Mouse (Mus musculus) CH12.LX (cell line): Measurements from ENCODE around the gene Ndufs2. TPM values are rescaled to one million over a fixed set of nuclear protein-coding genes. Genes with fewer than 3 reads are reported as not detected.

Experiments
- DNase-seq: peaks from one replicate; pipeline ENCODE4 v3.0.0-alpha.2; 2013; ENCODE audit errors: extremely low read depth
- H3K27ac ChIP-seq: 2 replicates; pipeline ENCODE4 v1.5.1; 2012; ENCODE audit warnings: low read depth, mild to moderate bottlenecking, control low read depth, moderate library complexity; ENCODE audit not compliant: insufficient read depth
- H3K27me3 ChIP-seq: replicated peaks from 2 replicates; pipeline ENCODE3; 2012; ENCODE audit warnings: inconsistent platforms
- H3K36me3 ChIP-seq, 2 experiments: replicated peaks in 1 of 2; 2 replicates each; pipeline versions ENCODE3 to v1.6.1; 2012; ENCODE audit warnings: inconsistent platforms in 1 of 2, low read length in 1 of 2, mild to moderate bottlenecking in 1 of 2, mixed read lengths in 1 of 2, moderate library complexity in 1 of 2; ENCODE audit not compliant: control insufficient read depth in 1 of 2, insufficient read depth in 1 of 2
- H3K4me1 ChIP-seq, 2 experiments: 2 replicates each; pipeline ENCODE4 v1.6.1; 2012; ENCODE audit warnings: inconsistent platforms in 1 of 2, moderate library complexity in 1 of 2; ENCODE audit not compliant: insufficient read depth in 2 of 2, control insufficient read depth in 1 of 2
- H3K4me2 ChIP-seq: 2 replicates; pipeline ENCODE4 v1.6.1; 2012; ENCODE audit warnings: low read depth, mild to moderate bottlenecking, control low read depth; ENCODE audit not compliant: poor library complexity, insufficient read depth, severe bottlenecking
- H3K4me3 ChIP-seq, 3 experiments: fragments of 150-350 bp in 1 of 3; sonication (generic) in 1 of 3; replicated peaks in 1 of 3; 2 replicates each; pipeline versions ENCODE3 to v1.5.1; 2011 to 2012; ENCODE audit warnings: low read depth in 2 of 3, low read length in 2 of 3, mild to moderate bottlenecking in 2 of 3, moderate library complexity in 2 of 3, control low read depth in 1 of 3, improper control_type of control experiment in 1 of 3, inconsistent platforms in 1 of 3, mixed read lengths in 1 of 3; ENCODE audit not compliant: poor library complexity in 1 of 3
- H3K79me2 ChIP-seq: replicated peaks from 2 replicates; pipeline ENCODE4 v1.6.1; 2012; ENCODE audit warnings: mild to moderate bottlenecking, moderate library complexity; ENCODE audit not compliant: control insufficient read depth, poor library complexity, insufficient read depth, severe bottlenecking; ENCODE audit errors: extremely low read depth
- H3K9ac ChIP-seq: 2 replicates; pipeline ENCODE4 v1.6.1; 2012; ENCODE audit warnings: low read depth, mild to moderate bottlenecking, control low read depth, moderate library complexity; ENCODE audit not compliant: insufficient read depth
- H3K9me3 ChIP-seq: replicated peaks from 2 replicates; pipeline ENCODE3; 2012; ENCODE audit warnings: low read length, inconsistent platforms, mixed read lengths
- BHLHE40 ChIP-seq: IDR thresholded peaks from 2 replicates; pipeline ENCODE4 v1.6.1; 2011; ENCODE audit warnings: mild to moderate bottlenecking, low read depth, low read length, improper control_type of control experiment
- CHD1 ChIP-seq: IDR thresholded peaks from 2 replicates; pipeline ENCODE4 v1.6.1; 2012; ENCODE audit warnings: low read depth, low read length, improper control_type of control experiment, inconsistent platforms
- CHD2 ChIP-seq: IDR thresholded peaks from 2 replicates; pipeline ENCODE4 v1.6.1; 2011; ENCODE audit warnings: low read length, improper control_type of control experiment
- CTCF ChIP-seq, 2 experiments: IDR thresholded peaks in 1 of 2; conservative IDR thresholded peaks in 1 of 2; 2 replicates each; pipeline ENCODE4 v1.5.1; 2011 to 2012; ENCODE audit warnings: low read depth in 2 of 2, low read length in 2 of 2, improper control_type of control experiment in 1 of 2, inconsistent platforms in 1 of 2, mild to moderate bottlenecking in 1 of 2, moderate library complexity in 1 of 2
- GABPA ChIP-seq: IDR thresholded peaks from 2 replicates; pipeline ENCODE4 v1.6.1; 2012; ENCODE audit warnings: low read depth, low read length, improper control_type of control experiment, inconsistent platforms; ENCODE audit not compliant: insufficient replicate concordance
- HCFC1 ChIP-seq: IDR thresholded peaks from 2 replicates; pipeline ENCODE4 v1.6.1; 2012; ENCODE audit warnings: low read depth, mild to moderate bottlenecking, inconsistent platforms, low read length, improper control_type of control experiment
- IRF4 ChIP-seq: IDR thresholded peaks from 2 replicates; pipeline ENCODE4 v1.6.1; 2014; ENCODE audit warnings: low read depth, mild to moderate bottlenecking, inconsistent platforms, low read length, improper control_type of control experiment
- JUN ChIP-seq: IDR thresholded peaks from 2 replicates; pipeline ENCODE4 v1.6.1; 2011; ENCODE audit warnings: low read depth, mild to moderate bottlenecking, low read length, improper control_type of control experiment, moderate library complexity; ENCODE audit not compliant: insufficient read depth
- KAT2A ChIP-seq: IDR thresholded peaks from 2 replicates; pipeline ENCODE4 v1.6.1; 2012; ENCODE audit warnings: low read length, improper control_type of control experiment, inconsistent platforms; ENCODE audit not compliant: insufficient replicate concordance
- MAZ ChIP-seq: IDR thresholded peaks from 2 replicates; pipeline ENCODE4 v1.6.1; 2012; ENCODE audit warnings: low read depth, mild to moderate bottlenecking, inconsistent platforms, low read length, improper control_type of control experiment, moderate library complexity
- NELFE ChIP-seq: IDR thresholded peaks from 2 replicates; pipeline ENCODE4 v1.6.1; 2011; ENCODE audit warnings: low read depth, low read length, improper control_type of control experiment
- POLR2A ChIP-seq: IDR thresholded peaks from 2 replicates; pipeline ENCODE4 v1.6.1; 2011; ENCODE audit warnings: low read depth, mild to moderate bottlenecking, improper control_type of control experiment, low read length
- POLR2AphosphoS2 ChIP-seq: IDR thresholded peaks from 2 replicates; pipeline ENCODE4 v1.6.1; 2011; ENCODE audit warnings: low read depth, low read length, improper control_type of control experiment
- RAD21 ChIP-seq: IDR thresholded peaks from 2 replicates; pipeline ENCODE4 v1.6.1; 2011; ENCODE audit warnings: low read depth, mild to moderate bottlenecking, low read length, improper control_type of control experiment, moderate library complexity
- SMC3 ChIP-seq: IDR thresholded peaks from 2 replicates; pipeline ENCODE4 v1.6.1; 2011; ENCODE audit warnings: low read depth, low read length, improper control_type of control experiment
- TCF12 ChIP-seq: IDR thresholded peaks from 2 replicates; pipeline ENCODE4 v1.6.1; 2014; ENCODE audit warnings: low read depth, mild to moderate bottlenecking, inconsistent platforms, low read length, improper control_type of control experiment
- UBTF ChIP-seq: IDR thresholded peaks from 2 replicates; pipeline ENCODE4 v1.6.1; 2012; ENCODE audit warnings: low read depth, mild to moderate bottlenecking, inconsistent platforms, low read length, improper control_type of control experiment, moderate library complexity
- USF1 ChIP-seq: IDR thresholded peaks from 2 replicates; pipeline ENCODE4 v1.6.1; 2014; ENCODE audit warnings: low read depth, mild to moderate bottlenecking, inconsistent platforms, low read length, improper control_type of control experiment
- ZC3H11A ChIP-seq: IDR thresholded peaks from 2 replicates; pipeline ENCODE4 v1.6.1; 2012; ENCODE audit warnings: low read depth, mild to moderate bottlenecking, inconsistent platforms, low read length, improper control_type of control experiment
- ZKSCAN1 ChIP-seq: IDR thresholded peaks from 2 replicates; pipeline ENCODE4 v1.6.1; 2012; ENCODE audit warnings: low read depth, inconsistent platforms, low read length, improper control_type of control experiment, borderline replicate concordance
- ZNF384 ChIP-seq: IDR thresholded peaks from 2 replicates; pipeline ENCODE4 v1.6.1; 2012; ENCODE audit warnings: low read depth, low read length, improper control_type of control experiment, inconsistent platforms
- dilution Hi-C: fragments of 300-500 bp; cut with MboI; formaldehyde crosslinking; loops from 2 replicates; pipeline ENCODE4 v1.14.3; 2020; ENCODE audit warnings: low sequenced_read_pairs; ENCODE audit not compliant: extremely low pct_unique_long_range_greater_than_20kb, extremely low pct_ligation_motif_present
- in situ Hi-C: fragments of 300-500 bp; cut with MboI; formaldehyde crosslinking; loops from 3 replicates; pipeline ENCODE4 v1.14.3; 2019; ENCODE audit warnings: low sequenced_read_pairs, low pct_ligation_motif_present, low pct_unique_long_range_greater_than_20kb, mixed read lengths
- polyA plus RNA-seq: library from polyadenylated mRNA; unstranded; fragments of >175 nt; gene quantifications from 2 replicates; pipeline ENCODE4 v1.2.1, GENCODE M21; 2012; ENCODE audit warnings: low read depth; ENCODE audit not compliant: insufficient read length
- total RNA-seq, 2 experiments: library from RNA; depleted of rRNA; stranded (reverse); fragments of 300-350 nt in 1 of 2; fragments of >200 nt in 1 of 2; gene quantifications; 2 replicates each; pipeline ENCODE4 v1.2.3; 2012 to 2014

Gene Ndufs2
- total and polyA plus RNA-seq, 3 experiments, result 242 to 265 (median 242) TPM

GRCm38 (mm10) chr1:171269848-171270572 is 18.8 kb upstream of the Ndufs2 start, which contains the start of gene B4galt3 (continued):
- no peak for TF ChIP-seq SMC3
- no peak; the same call in 1 of the 2 replicates for TF ChIP-seq GABPA
- no peak for TF ChIP-seq JUN
- TF ChIP-seq KAT2A, result peak; percentile 81; the same call in 1 of the 2 replicates
- TF ChIP-seq USF1, result no peak
- TF ChIP-seq NELFE, result peak; percentile 99
- no peak for TF ChIP-seq ZKSCAN1
- no peak for TF ChIP-seq IRF4
- TF ChIP-seq ZC3H11A, result no peak
- TF ChIP-seq BHLHE40, result no peak
- peak; percentile 97 for TF ChIP-seq TCF12
- peak; percentile 86 for TF ChIP-seq HCFC1
- peak; percentile 100 for TF ChIP-seq POLR2A
- peak; percentile 86 for TF ChIP-seq MAZ
- TF ChIP-seq CHD1, result no peak
- no peak for TF ChIP-seq CTCF (conservative IDR thresholded peaks at IDR 0.05 in 1 of 2, IDR thresholded peaks at IDR 0.05 in 1 of 2; ENCODE audit: low read depth in 2 of 2, low read length in 2 of 2)
- no peak for TF ChIP-seq RAD21
- peak; percentile 93 for TF ChIP-seq POLR2AphosphoS2
- no peak for TF ChIP-seq UBTF
- TF ChIP-seq, all 38 proteins: peak for 20

GRCm38 (mm10) chr1:171268341-171268740 is 17.2 kb upstream of the Ndufs2 start:
- TF ChIP-seq CHD2, result no peak
- peak; percentile 31; the same call in 1 of the 2 replicates for TF ChIP-seq ZNF384
- TF ChIP-seq ZC3H11A, result no peak
- peaks cover 0 to 26% of the 10 kb centered on the region in 2 experiments; a peak in 2 of 4 replicates for H3K4me1 ChIP-seq
- in situ Hi-C loops, result no loop called here
- dilution Hi-C loops, result no loop called here
- no peak overlapping the region for H3K4me2 ChIP-seq
- no peak overlapping the region for H3K4me3 ChIP-seq
- H3K27ac ChIP-seq, result no peak overlapping the region
- H3K36me3 ChIP-seq, result peaks cover 9 to 17% of the 10 kb centered on the region in 2 experiments
- H3K27me3 ChIP-seq, result peaks cover 2% of the 10 kb centered on the region
- no peak overlapping the region; the same call in 1 of the 2 replicates for H3K9ac ChIP-seq
- no peaks in the 10 kb centered on the region for H3K79me2 ChIP-seq
- no peak for DNase-seq
- no peaks in the 10 kb centered on the region for H3K9me3 ChIP-seq
